Mouse (Mus musculus): ENCODE results near the gene Gpr89. TPM values are rescaled to one million over a fixed set of nuclear protein-coding genes. Genes with fewer than 3 reads are reported as not detected.

Gene Gpr89
- polyA plus RNA-seq, 1 experiment from 2014 or later: 41.5 TPM

GRCm38 (mm10) chr3:96834587-96835348 is 70.4 kb downstream of the Gpr89 start:
- H3K27me3 ChIP-seq: no peaks in the 10 kb centered on the region
- H3K27ac ChIP-seq: no peak overlapping the region
- no peak overlapping the region for H3K4me2 ChIP-seq (replicated peaks)
- no peak for ATAC-seq (ENCODE audit: low FRiP score, low read depth)
- H3K4me3 ChIP-seq: no peak overlapping the region
- H3K9ac ChIP-seq: no peak overlapping the region
- no peaks in the 10 kb centered on the region for H3K36me3 ChIP-seq
- WGBS: 63% methylated on average over 7 of the region's 7 CpGs
- H3K4me1 ChIP-seq: no peaks in the 10 kb centered on the region
- H3K9me3 ChIP-seq: no peaks in the 10 kb centered on the region

GRCm38 (mm10) chr3:96832930-96833329 is 72.2 kb downstream of the Gpr89 start:
- Histone ChIP-seq H3K27me3 (no peaks in the 10 kb centered on the region), H3K36me3 (no peaks in the 10 kb centered on the region), H3K4me1 (no peaks in the 10 kb centered on the region), H3K4me3 (no peak overlapping the region), H3K9ac (no peak overlapping the region), H3K27ac (no peak overlapping the region), H3K9me3 (no peaks in the 10 kb centered on the region), H3K4me2 (replicated peaks) (no peak overlapping the region)
- 42% methylated on average over 5 of the region's 5 CpGs for WGBS
- no peak for ATAC-seq (ENCODE audit: low FRiP score, low read depth)

GRCm38 (mm10) chr3:96829856-96830255 is 75.3 kb downstream of the Gpr89 start:
- H3K9ac ChIP-seq: no peak overlapping the region
- no peaks in the 10 kb centered on the region for H3K36me3 ChIP-seq
- ATAC-seq (ENCODE audit: low FRiP score, low read depth): no peak
- no peak overlapping the region for H3K4me2 ChIP-seq (replicated peaks)
- H3K27me3 ChIP-seq: no peaks in the 10 kb centered on the region
- WGBS: 75% methylated on average over 10 of the region's 10 CpGs
- no peaks in the 10 kb centered on the region for H3K9me3 ChIP-seq
- no peaks in the 10 kb centered on the region for H3K4me1 ChIP-seq
- H3K27ac ChIP-seq: no peak overlapping the region
- no peak overlapping the region for H3K4me3 ChIP-seq

GRCm38 (mm10) chr3:96828984-96829383 is 76.2 kb downstream of the Gpr89 start, which contains the start of the genes Pdzk1 and Cd160:
TSS of gene Pdzk1 (plus strand) at chr3:96829284.
TSS of gene Cd160 (minus strand) at chr3:96829351.
- H3K4me3 ChIP-seq: no peak within 1 kb of the TSS
- WGBS: 89% methylated on average over 1 of the region's 1 CpGs

GRCm38 (mm10) chr3:96828308-96828864 is 76.8 kb downstream of the Gpr89 start:
- H3K36me3 ChIP-seq: no peaks in the 10 kb centered on the region
- ATAC-seq (ENCODE audit: low FRiP score, low read depth): no peak
- H3K9ac ChIP-seq: no peak overlapping the region
- H3K27me3 ChIP-seq: no peaks in the 10 kb centered on the region
- peaks cover 7% of the 10 kb centered on the region for H3K4me1 ChIP-seq
- H3K4me2 ChIP-seq (replicated peaks): no peak overlapping the region
- H3K9me3 ChIP-seq: no peaks in the 10 kb centered on the region
- H3K27ac ChIP-seq: no peak overlapping the region
- 32% methylated on average over 15 of the region's 15 CpGs for WGBS
- no peak overlapping the region for H3K4me3 ChIP-seq

More at GRCm38 (mm10) chr3:96828984-96829383, 76.2 kb downstream of the Gpr89 start, which contains the start of the genes Pdzk1 and Cd160:
- H3K36me3 ChIP-seq: no peaks in the 10 kb centered on the region
- no peak within 1 kb of the TSS for H3K4me2 ChIP-seq (replicated peaks)
- H3K27me3 ChIP-seq: no peaks in the 10 kb centered on the region
- no peaks in the 10 kb centered on the region for H3K9me3 ChIP-seq
- H3K27ac ChIP-seq: no peak within 1 kb of the TSS
- ATAC-seq (ENCODE audit: low FRiP score, low read depth): no peak
- H3K4me1 ChIP-seq: peaks cover 2% of the 10 kb centered on the region; the same call in 1 of the 2 replicates
- no peak within 1 kb of the TSS for H3K9ac ChIP-seq

GRCm38 (mm10) chr3:96825261-96825660 is 79.9 kb downstream of the Gpr89 start:
- Histone ChIP-seq H3K36me3 (no peaks in the 10 kb centered on the region), H3K4me2 (replicated peaks) (no peak overlapping the region), H3K9me3 (no peaks in the 10 kb centered on the region), H3K27me3 (0 out of 2 replicates have a peak, but pooled peaks cover 5% of the 10 kb centered on the region), H3K4me1 (peaks cover 7% of the 10 kb centered on the region), H3K27ac (no peak overlapping the region), H3K4me3 (no peak overlapping the region), H3K9ac (no peak overlapping the region)
- ATAC-seq (ENCODE audit: low FRiP score, low read depth): no peak
- WGBS: 41% methylated on average over 11 of the region's 11 CpGs

- H3K36me3 ChIP-seq: no peaks in the 10 kb centered on the region
- H3K4me1 ChIP-seq: peaks cover 7% of the 10 kb centered on the region
- H3K27me3 ChIP-seq: 0 out of 2 replicates have a peak, but pooled peaks cover 5% of the 10 kb centered on the region
- ATAC-seq (ENCODE audit: low FRiP score, low read depth): no peak
- H3K27ac ChIP-seq: no peak overlapping the region
- 71% methylated on average over 12 of the region's 12 CpGs for WGBS
- no peaks in the 10 kb centered on the region for H3K9me3 ChIP-seq
- H3K9ac ChIP-seq: no peak overlapping the region
- H3K4me2 ChIP-seq (replicated peaks): no peak overlapping the region
- H3K4me3 ChIP-seq: no peak overlapping the region
These were observed 80.5 kb downstream of the Gpr89 start for GRCm38 (mm10) chr3:96824614-96825013.

- H3K9me3 ChIP-seq: no peaks in the 10 kb centered on the region
- peaks cover 7% of the 10 kb centered on the region for H3K4me1 ChIP-seq
- WGBS: 29% methylated on average over 3 of the region's 3 CpGs
- no peak for ATAC-seq (ENCODE audit: low FRiP score, low read depth)
- no peak overlapping the region for H3K9ac ChIP-seq
- H3K27me3 ChIP-seq: 0 out of 2 replicates have a peak, but pooled peaks cover 5% of the 10 kb centered on the region
- no peak overlapping the region for H3K4me3 ChIP-seq
- H3K36me3 ChIP-seq: no peaks in the 10 kb centered on the region
- H3K4me2 ChIP-seq (replicated peaks): no peak overlapping the region
- no peak overlapping the region for H3K27ac ChIP-seq
These were observed 81.4 kb downstream of the Gpr89 start for GRCm38 (mm10) chr3:96823701-96824100.

GRCm38 (mm10) chr3:96821581-96821980 is 83.6 kb downstream of the Gpr89 start:
- Histone ChIP-seq H3K36me3 (no peaks in the 10 kb centered on the region), H3K27ac (no peak overlapping the region), H3K4me3 (no peak overlapping the region), H3K9ac (no peak overlapping the region), H3K4me1 (peaks cover 7% of the 10 kb centered on the region), H3K4me2 (replicated peaks) (no peak overlapping the region), H3K27me3 (peaks cover 8% of the 10 kb centered on the region; the same call in 1 of the 2 replicates), H3K9me3 (no peaks in the 10 kb centered on the region)
- no peak for ATAC-seq (ENCODE audit: low FRiP score, low read depth)
- WGBS: 85% methylated on average over 4 of the region's 4 CpGs

GRCm38 (mm10) chr3:96820116-96820915 is 84.8 kb downstream of the Gpr89 start:
- 73% methylated on average over 6 of the region's 6 CpGs for WGBS
- Histone ChIP-seq H3K4me2 (replicated peaks) (no peak overlapping the region), H3K4me1 (peaks cover 7% of the 10 kb centered on the region), H3K4me3 (no peak overlapping the region), H3K27ac (no peak overlapping the region), H3K36me3 (no peaks in the 10 kb centered on the region), H3K9me3 (no peaks in the 10 kb centered on the region), H3K27me3 (peaks cover 13% of the 10 kb centered on the region; the same call in 1 of the 2 replicates), H3K9ac (no peak overlapping the region)
- ATAC-seq (ENCODE audit: low FRiP score, low read depth): no peak

Data from limb, embryonic 13.5 days (tissue).